Mouse (Mus musculus) testis, postnatal 10 days (tissue): ENCODE results near the gene Fgf23.
A peak's percentile ranks its signal among the peaks of the same experiment; 100 is the strongest.

ENCODE experiments used
- DNase-seq: peaks from one replicate; pipeline ENCODE4 v3.0.0; 2021; ENCODE audit warnings: low spot score

Gene Fgf23

GRCm38 (mm10) chr6:127072817-127073216 lies at the start of gene Fgf23:
TSS of gene Fgf23 (plus strand) at chr6:127072902.
- DNase-seq: no peak

DNA sequence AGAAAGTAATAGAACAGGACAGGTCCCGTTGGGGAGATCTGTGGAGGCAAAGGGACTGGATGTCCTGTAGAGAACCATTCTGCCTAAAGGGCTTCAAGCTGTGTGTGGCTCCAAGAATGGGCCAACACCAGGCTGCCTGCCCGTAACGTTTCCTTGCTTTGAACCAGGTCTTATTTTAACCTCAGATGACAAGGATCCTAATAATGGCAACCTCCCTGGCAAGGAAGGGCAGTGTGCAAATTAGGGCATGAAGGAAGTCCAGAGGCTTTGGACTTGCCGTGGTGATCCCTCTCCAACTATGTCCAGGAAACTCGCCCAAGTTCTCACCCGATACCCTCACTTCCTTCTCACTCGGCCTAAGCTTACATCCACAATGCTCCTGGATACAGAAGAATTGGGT lies 47.9 kb upstream of the Fgf23 start:
- DNase-seq: no peak

DNA sequence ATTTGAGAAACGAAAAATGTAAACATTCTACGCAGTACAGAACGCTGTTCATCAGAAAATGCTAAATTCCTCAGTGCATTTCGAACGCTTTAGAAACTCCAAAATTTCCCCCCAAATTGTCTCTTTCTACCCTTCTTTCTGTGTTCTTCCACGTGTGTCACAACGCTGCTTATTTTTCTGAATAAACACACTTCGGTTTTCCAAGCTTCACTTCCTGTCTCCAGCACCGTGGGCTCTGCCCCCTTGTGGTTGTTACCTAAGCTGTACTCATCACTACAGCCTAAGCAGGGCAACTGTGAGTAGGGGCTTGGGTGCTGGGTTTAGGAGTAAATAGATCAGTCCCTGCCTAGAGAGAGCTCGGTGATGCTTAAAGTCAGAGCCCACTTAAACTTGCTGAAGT lies 37.9 kb upstream of the Fgf23 start:
- no peak for DNase-seq

DNA sequence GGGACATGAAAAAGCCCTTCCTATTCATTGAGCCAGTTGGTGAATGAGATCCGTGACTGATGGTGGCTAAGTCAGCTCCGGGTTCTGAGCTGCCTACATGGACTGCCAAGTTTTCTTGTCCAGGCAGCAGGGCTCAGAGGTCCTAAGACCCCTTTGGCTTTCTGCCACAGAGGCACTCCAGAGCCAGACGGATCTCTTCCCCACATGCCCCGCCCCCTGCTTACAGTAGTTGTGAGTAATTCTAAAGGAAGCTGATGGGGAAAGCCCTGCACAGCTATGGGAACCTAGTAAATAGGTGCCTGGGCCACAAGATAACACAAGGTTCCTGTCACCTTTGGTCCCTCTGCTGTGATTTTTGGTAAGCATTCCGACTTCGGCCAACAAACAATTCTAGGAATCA lies 27.8 kb upstream of the Fgf23 start:
- DNase-seq: peak; percentile 44

- DNase-seq: no peak
Measured at GRCm38 (mm10) chr6:127050847-127051246, 21.9 kb upstream of the Fgf23 start.

GRCm38 (mm10) chr6:127056990-127057588 lies 15.6 kb upstream of the Fgf23 start:
- no peak for DNase-seq

DNA sequence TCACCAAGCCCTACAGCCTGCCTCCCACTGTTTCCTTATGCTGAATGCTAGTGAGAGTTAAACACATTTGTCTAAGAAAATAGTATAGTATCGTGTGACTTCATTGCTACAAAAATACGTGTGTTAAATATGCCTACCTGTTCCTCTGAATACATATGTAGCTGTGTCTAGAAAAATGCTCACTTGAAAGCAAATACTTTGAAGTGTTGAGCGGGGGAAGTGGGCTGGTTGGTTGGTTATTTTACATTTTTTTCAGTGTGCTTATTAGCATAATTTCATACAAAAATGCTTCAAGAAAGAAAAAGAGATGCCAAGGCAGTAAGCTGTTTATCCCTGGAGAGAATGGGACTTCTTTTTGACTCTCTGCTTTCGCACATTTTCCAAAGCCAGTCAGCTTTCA lies 12.7 kb upstream of the Fgf23 start:
- no peak for DNase-seq

DNA sequence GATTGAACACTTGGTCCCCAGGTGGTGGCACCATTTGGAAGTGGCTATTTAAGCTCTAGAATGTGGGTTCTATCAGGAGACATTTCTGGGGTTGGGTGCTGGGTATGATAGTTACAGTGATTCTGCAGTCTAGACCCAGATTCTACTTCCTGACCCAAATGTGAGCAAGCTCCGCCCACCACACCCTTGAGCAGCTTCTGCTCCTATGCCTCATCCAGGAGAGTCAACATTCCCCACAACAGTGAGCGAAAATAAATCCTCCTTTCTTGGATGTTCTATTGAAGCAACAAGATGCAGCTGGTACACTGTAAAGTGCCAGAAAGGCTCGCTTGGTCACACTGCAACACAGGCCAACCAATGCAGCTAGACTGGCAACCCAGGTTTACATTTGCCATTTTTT lies 8.8 kb upstream of the Fgf23 start:
- DNase-seq: no peak

- no peak for DNase-seq
Measured at GRCm38 (mm10) chr6:127064815-127065214, 7.9 kb upstream of the Fgf23 start.

DNA sequence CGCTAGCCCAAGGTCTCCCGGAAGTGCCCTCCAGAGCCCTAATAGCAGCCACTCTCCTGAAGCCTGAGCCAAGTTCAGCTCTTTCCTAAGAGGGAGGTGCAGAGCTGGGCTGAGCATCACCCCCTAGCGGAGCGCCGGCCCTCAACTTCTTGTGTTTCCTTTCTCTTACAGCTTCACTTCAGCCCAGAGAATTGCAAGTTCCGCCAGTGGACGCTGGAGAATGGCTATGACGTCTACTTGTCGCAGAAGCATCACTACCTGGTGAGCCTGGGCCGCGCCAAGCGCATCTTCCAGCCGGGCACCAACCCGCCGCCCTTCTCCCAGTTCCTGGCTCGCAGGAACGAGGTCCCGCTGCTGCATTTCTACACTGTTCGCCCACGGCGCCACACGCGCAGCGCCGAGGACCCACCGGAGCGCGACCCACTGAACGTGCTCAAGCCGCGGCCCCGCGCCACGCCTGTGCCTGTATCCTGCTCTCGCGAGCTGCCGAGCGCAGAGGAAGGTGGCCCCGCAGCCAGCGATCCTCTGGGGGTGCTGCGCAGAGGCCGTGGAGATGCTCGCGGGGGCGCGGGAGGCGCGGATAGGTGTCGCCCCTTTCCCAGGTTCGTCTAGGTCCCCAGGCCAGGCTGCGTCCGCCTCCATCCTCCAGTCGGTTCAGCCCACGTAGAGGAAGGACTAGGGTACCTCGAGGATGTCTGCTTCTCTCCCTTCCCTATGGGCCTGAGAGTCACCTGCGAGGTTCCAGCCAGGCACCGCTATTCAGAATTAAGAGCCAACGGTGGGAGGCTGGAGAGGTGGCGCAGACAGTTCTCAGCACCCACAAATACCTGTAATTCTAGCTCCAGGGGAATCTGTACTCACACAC lies 7.4 kb downstream of the Fgf23 start:
- DNase-seq: peak; percentile 66

GRCm38 (mm10) chr6:127081820-127082219 lies 9.1 kb downstream of the Fgf23 start:
- DNase-seq: no peak

- DNase-seq: peak; percentile 58
Measured at GRCm38 (mm10) chr6:127086739-127087138, 14.0 kb downstream of the Fgf23 start.

DNA sequence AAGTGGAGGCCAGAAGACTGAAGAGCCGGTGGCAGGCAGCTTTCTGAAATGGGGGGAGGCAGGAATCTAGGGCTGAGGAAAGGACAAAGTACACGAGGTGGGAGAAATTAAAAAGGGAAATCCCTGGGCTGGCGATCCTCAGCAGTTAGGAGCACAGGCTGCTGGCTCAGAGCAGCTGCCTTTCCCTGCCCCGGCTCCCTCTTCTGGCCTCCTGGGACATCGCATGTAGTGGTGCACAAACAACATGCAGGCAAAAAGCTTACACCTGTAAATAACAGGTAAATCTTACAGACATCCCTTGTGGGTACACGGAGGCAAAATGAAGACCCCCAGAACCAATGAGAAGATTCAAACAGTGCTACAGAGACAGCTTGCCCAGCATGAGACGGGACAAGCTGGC lies 21.9 kb downstream of the Fgf23 start:
- DNase-seq: peak; percentile 53

- no peak for DNase-seq
Measured at GRCm38 (mm10) chr6:127103506-127104275, 31.0 kb downstream of the Fgf23 start.

DNA sequence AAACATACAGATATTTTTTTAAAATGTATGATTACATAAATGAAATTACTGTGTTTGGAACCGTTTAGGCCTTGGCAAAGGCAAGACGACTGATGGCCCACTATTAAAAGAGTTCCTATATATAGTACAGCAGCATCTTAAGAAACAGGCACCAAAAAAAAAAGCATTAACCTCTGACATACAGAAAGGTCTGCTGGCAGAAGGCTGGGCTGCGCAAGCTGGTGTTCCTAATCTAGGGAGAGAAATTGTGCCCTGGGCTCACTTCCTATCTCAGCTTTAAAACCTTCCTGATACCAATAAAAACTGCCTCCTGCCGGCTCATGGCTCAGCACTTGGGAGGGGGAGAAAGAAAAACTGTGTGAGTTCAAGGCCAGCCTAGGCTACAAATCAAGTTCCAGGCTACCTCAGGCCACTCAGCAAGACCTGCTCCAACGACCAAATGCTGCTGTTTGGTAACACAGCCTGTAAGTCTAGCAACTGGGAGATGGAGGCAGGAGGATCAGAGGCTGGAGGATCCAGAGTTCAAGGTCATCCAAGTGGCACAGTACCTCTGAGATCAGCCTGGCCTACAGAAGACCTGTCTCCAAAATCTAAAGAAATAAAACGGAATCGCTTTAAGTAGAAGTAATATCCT lies 31.8 kb downstream of the Fgf23 start:
- no peak for DNase-seq

GRCm38 (mm10) chr6:127105107-127105506 lies 32.4 kb downstream of the Fgf23 start:
- DNase-seq: peak; percentile 76

GRCm38 (mm10) chr6:127106189-127106588 lies 33.5 kb downstream of the Fgf23 start:
- DNase-seq: no peak

DNA sequence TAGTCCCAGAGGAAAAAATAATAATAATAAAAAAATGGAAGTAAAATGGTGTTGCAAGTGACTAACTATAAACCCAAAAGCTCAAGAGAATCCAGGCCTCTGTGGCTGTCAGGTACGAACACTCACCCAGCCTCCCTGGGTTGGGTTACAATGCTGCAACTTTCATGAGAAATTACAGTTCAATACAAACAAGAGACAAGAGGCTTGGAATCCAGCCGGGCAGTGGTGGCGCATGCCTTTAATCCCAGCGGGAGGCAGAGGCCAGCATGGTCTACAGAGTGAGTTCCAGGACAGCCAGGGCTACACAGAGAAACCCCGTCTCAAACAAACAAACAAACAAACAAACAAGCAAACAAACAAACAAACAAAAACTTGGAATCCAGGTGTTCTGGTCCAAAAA lies 34.0 kb downstream of the Fgf23 start:
- no peak for DNase-seq

DNA sequence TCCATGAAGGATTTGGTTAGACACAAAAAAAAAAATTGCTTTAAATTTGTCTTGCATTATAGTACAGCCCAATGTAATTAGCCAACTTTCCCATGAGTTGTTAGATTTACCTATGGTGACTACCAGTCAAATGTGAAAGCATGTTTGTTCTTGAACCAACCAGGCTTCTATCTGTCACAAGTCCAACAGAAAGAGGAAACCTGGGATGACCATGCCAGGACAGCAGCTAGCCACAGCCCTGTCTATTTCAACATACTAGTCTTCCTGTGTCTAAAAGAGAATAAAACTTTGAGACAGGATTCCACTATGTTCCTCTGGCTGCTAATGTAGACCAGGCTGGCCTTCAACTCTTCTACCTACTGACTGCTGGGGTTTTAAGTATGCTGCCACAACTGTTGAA lies 34.7 kb downstream of the Fgf23 start:
- no peak for DNase-seq

GRCm38 (mm10) chr6:127108368-127109060 lies 35.8 kb downstream of the Fgf23 start:
- no peak for DNase-seq

GRCm38 (mm10) chr6:127109402-127109930 lies 36.8 kb downstream of the Fgf23 start, which contains the start of gene Tigar:
TSS of gene Tigar (minus strand) at chr6:127109557.
- DNase-seq: peak; percentile 94
